31 mouse cellular contexts compared by ENCODE assay signal in the genomic region with DNA sequence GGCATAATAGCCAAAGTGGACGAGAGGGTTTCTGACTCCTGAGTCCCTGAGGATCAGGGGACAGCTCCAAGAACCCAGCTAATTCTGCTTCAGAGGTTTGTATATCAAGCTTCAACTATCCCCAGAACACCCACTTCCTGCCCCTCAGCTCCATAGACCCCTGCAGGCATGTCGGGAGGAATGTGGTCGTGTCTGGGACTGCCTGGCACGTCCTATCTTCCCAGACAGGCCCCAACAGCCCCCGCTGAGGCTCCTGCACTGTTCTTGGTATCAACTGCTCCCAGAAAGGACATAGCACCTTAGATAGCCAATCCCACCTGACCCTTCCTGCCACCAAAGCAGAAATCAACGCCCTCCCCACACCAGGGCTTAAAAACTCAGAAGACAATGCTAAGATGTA. TPM values are rescaled to one million over a fixed set of nuclear protein-coding genes. Genes with fewer than 3 reads are reported as not detected.
DNase-seq lines count a peak whose midpoint lies in the region; ATAC-seq and TF ChIP-seq lines count a peak whose summit lies in the region.
"Had no signal": no experiment of that assay in that cellular context is flagged by ENCODE, and none has a peak within 500 bp of the region (broad histone marks: within the 10 kb centered on the region; RNA-seq: fewer than 3 reads in every experiment).

No protein-coding gene starts in this region.

- no peak overlapping the region for H3K9ac ChIP-seq in liver, postnatal 0 days (replicated peaks)
- H3K9ac ChIP-seq in embryonic facial prominence, embryonic 13.5 days: no peak overlapping the region
- no peak overlapping the region for H3K9ac ChIP-seq in limb, embryonic 14.5 days (ENCODE audit: low read depth, low read length, severe bottlenecking)
- no peak overlapping the region for H3K9ac ChIP-seq in forebrain, embryonic 14.5 days (ENCODE audit: low read length)
- H3K9ac ChIP-seq: forebrain, embryonic 13.5 days; heart, embryonic 13.5 days; liver, embryonic 13.5 days; lung, embryonic 15.5 days; midbrain, embryonic 15.5 days; neural tube, embryonic 13.5 days had no signal

- no peak for TF ChIP-seq EP300 in liver, postnatal 0 days (IDR thresholded peaks at IDR 0.05; ENCODE audit: low read depth)

- TF ChIP-seq CTCF in liver, postnatal 0 days (IDR thresholded peaks at IDR 0.05; ENCODE audit: low read depth): no peak

- H3K4me3 ChIP-seq in liver, postnatal 0 days (ENCODE audit: low read depth, low read length): no peak overlapping the region
- H3K4me3 ChIP-seq in embryonic facial prominence, embryonic 13.5 days: no peak overlapping the region
- H3K4me3 ChIP-seq in limb, embryonic 14.5 days (replicated peaks; ENCODE audit: low read length): no peak overlapping the region
- H3K4me3 ChIP-seq in forebrain, embryonic 14.5 days (ENCODE audit: low read depth, low read length): no peak overlapping the region
- H3K4me3 ChIP-seq: forebrain, embryonic 13.5 days; heart, embryonic 13.5 days; liver, embryonic 13.5 days; lung, embryonic 15.5 days; megakaryocyte, embryonic 14.5 days; midbrain, embryonic 15.5 days; neural tube, embryonic 13.5 days had no signal

- H3K27me3 ChIP-seq in liver, postnatal 0 days (ENCODE audit: insufficient read depth, low read length): no peaks in the 10 kb centered on the region
- H3K27me3 ChIP-seq in embryonic facial prominence, embryonic 13.5 days: no peaks in the 10 kb centered on the region
- H3K27me3 ChIP-seq in limb, embryonic 14.5 days (ENCODE audit: control insufficient read depth, insufficient read depth, low read length): no peaks in the 10 kb centered on the region
- no peaks in the 10 kb centered on the region for H3K27me3 ChIP-seq in forebrain, embryonic 14.5 days (replicated peaks; ENCODE audit: control insufficient read depth, insufficient read depth, low read length)
- H3K27me3 ChIP-seq: forebrain, embryonic 13.5 days; liver, embryonic 13.5 days; lung, embryonic 15.5 days; midbrain, embryonic 15.5 days; neural tube, embryonic 13.5 days had no signal

- DNase-seq in liver: peak; percentile 7
- no peak for DNase-seq in liver, postnatal 0 days
- DNase-seq in limb, embryonic 14.5 days (ENCODE audit: low spot score): peak; percentile 25
- DNase-seq in forebrain, embryonic 14.5 days (ENCODE audit: low spot score): no peak
- no peak for DNase-seq in adrenal gland, adult 8-10 months
- no peak for DNase-seq in heart, adult 11 months
- DNase-seq: adrenal gland, postnatal 36 days; cerebellum, adult 9-11 months; gastrocnemius, postnatal 10 days; heart, postnatal 14 days; kidney, postnatal 4 days; liver, embryonic 13.5 days; lung, postnatal 36 days; retina, postnatal 1 day; right cerebral cortex, postnatal 25 days; spleen, adult 18-20 months; thymus, postnatal 36 days had no signal

- H3K4me1 ChIP-seq in liver, postnatal 0 days (ENCODE audit: insufficient read depth): no peaks in the 10 kb centered on the region
- no peaks in the 10 kb centered on the region for H3K4me1 ChIP-seq in embryonic facial prominence, embryonic 13.5 days
- H3K4me1 ChIP-seq in limb, embryonic 14.5 days (ENCODE audit: control insufficient read depth, insufficient read depth, low read length): no peaks in the 10 kb centered on the region
- H3K4me1 ChIP-seq in forebrain, embryonic 14.5 days (ENCODE audit: control insufficient read depth, insufficient read depth, low read length): no peaks in the 10 kb centered on the region
- H3K4me1 ChIP-seq: forebrain, embryonic 13.5 days; heart, embryonic 13.5 days; liver, embryonic 13.5 days; lung, embryonic 15.5 days; megakaryocyte, embryonic 14.5 days; midbrain, embryonic 15.5 days; neural tube, embryonic 13.5 days had no signal

- TF ChIP-seq POLR2A in limb, embryonic 14.5 days (IDR thresholded peaks at IDR 0.05; ENCODE audit: borderline replicate concordance, extremely low read depth, insufficient read depth, insufficient read length): no peak

- H3K9me3 ChIP-seq in liver, postnatal 0 days (ENCODE audit: low read length): no peaks in the 10 kb centered on the region
- no peaks in the 10 kb centered on the region for H3K9me3 ChIP-seq in embryonic facial prominence, embryonic 13.5 days
- no peaks in the 10 kb centered on the region for H3K9me3 ChIP-seq in limb, embryonic 14.5 days (ENCODE audit: control insufficient read depth, low read length)
- no peaks in the 10 kb centered on the region for H3K9me3 ChIP-seq in forebrain, embryonic 14.5 days (replicated peaks; ENCODE audit: control insufficient read depth, low read length)
- H3K9me3 ChIP-seq: forebrain, embryonic 13.5 days; heart, embryonic 13.5 days; liver, embryonic 13.5 days; lung, embryonic 15.5 days; megakaryocyte, embryonic 14.5 days; midbrain, embryonic 15.5 days; neural tube, embryonic 13.5 days had no signal

- H3K27ac ChIP-seq in liver, postnatal 0 days (ENCODE audit: low read depth): no peak overlapping the region
- peak overlapping the region; percentile 75 for H3K27ac ChIP-seq in embryonic facial prominence, embryonic 13.5 days
- no peak overlapping the region for H3K27ac ChIP-seq in limb, embryonic 14.5 days (replicated peaks; ENCODE audit: low read depth, low read length)
- no peak overlapping the region for H3K27ac ChIP-seq in forebrain, embryonic 14.5 days (ENCODE audit: low read depth, low read length)
- H3K27ac ChIP-seq: forebrain, embryonic 13.5 days; heart, embryonic 13.5 days; liver, embryonic 13.5 days; lung, embryonic 15.5 days; midbrain, embryonic 15.5 days; neural tube, embryonic 13.5 days had no signal

- no peaks in the 10 kb centered on the region for H3K36me3 ChIP-seq in liver, postnatal 0 days (replicated peaks; ENCODE audit: insufficient read depth, low read length)
- no peaks in the 10 kb centered on the region for H3K36me3 ChIP-seq in embryonic facial prominence, embryonic 13.5 days
- no peaks in the 10 kb centered on the region for H3K36me3 ChIP-seq in limb, embryonic 14.5 days (ENCODE audit: control insufficient read depth, insufficient read depth, low read length)
- H3K36me3 ChIP-seq in forebrain, embryonic 14.5 days (ENCODE audit: control insufficient read depth, insufficient read depth, low read length): no peaks in the 10 kb centered on the region
- H3K36me3 ChIP-seq: heart, embryonic 13.5 days; liver, embryonic 13.5 days; lung, embryonic 15.5 days; midbrain, embryonic 15.5 days; neural tube, embryonic 13.5 days had no signal

- 36% methylated on average over 6 of the region's 6 CpGs for WGBS in liver, postnatal 0 days (ENCODE audit: insufficient replicate concordance)
- WGBS in embryonic facial prominence, embryonic 13.5 days: 43% methylated on average over 6 of the region's 6 CpGs
- 53% methylated on average over 6 of the region's 6 CpGs for WGBS in limb, embryonic 14.5 days
- WGBS in forebrain, embryonic 14.5 days: 72% methylated on average over 6 of the region's 6 CpGs

- H3K4me2 ChIP-seq in liver, postnatal 0 days (ENCODE audit: low read depth, low read length): no peak overlapping the region
- peak overlapping the region; percentile 11; the same call in 1 of the 2 replicates for H3K4me2 ChIP-seq in embryonic facial prominence, embryonic 13.5 days
- H3K4me2 ChIP-seq in limb, embryonic 14.5 days (replicated peaks; ENCODE audit: low read depth, low read length, severe bottlenecking): no peak overlapping the region
- no peak overlapping the region for H3K4me2 ChIP-seq in forebrain, embryonic 14.5 days (ENCODE audit: low read length)
- H3K4me2 ChIP-seq: forebrain, embryonic 13.5 days; heart, embryonic 13.5 days; liver, embryonic 13.5 days; lung, embryonic 15.5 days; midbrain, embryonic 15.5 days; neural tube, embryonic 13.5 days had no signal

- no peak for ATAC-seq in liver, postnatal 0 days
- no peak for ATAC-seq in embryonic facial prominence, embryonic 13.5 days (ENCODE audit: insufficient number of reproducible peaks, insufficient read depth, low FRiP score, low TSS enrichment, low read depth)
- no peak for ATAC-seq in limb, embryonic 14.5 days (ENCODE audit: low FRiP score, low read depth)
- ATAC-seq in forebrain, embryonic 14.5 days: no peak
- ATAC-seq: forebrain, embryonic 13.5 days; intestine, postnatal 0 days; midbrain, embryonic 15.5 days had no signal

RNA-seq across cellular contexts. Expression of a gene that starts 1.2 kb away (rescaled TPM):
- 0.32 and 1.2 TPM in 2 replicates for polyA plus RNA-seq in liver, postnatal 0 days (2015; fragmentation: Nextera tagmentation; extraction: Ambion mirVana)
- polyA plus RNA-seq in embryonic facial prominence, embryonic 13.5 days (2015; fragmentation: Nextera tagmentation; extraction: Ambion mirVana): 574 and 670 TPM in 2 replicates
- polyA plus RNA-seq in limb, embryonic 14.5 days (2012; rRNA removed): 238 and 293 TPM in 2 replicates
- 480 and 495 TPM in 2 replicates for polyA plus RNA-seq in limb, embryonic 14.5 days (2014; fragmentation: Nextera tagmentation; extraction: Ambion mirVana)
- 0.20 TPM in 1 of 2 replicates, not detected in the other for polyA plus RNA-seq in forebrain, embryonic 14.5 days (2014; fragmentation: Nextera tagmentation; extraction: Ambion mirVana)
- total RNA-seq in adrenal gland, adult 8-10 months (2022): under 1 TPM in 2 of 4 experiments, not detected in 2; 0.22 to 0.27 TPM
- total RNA-seq: common myeloid progenitor, adult 5-6 weeks; gastrocnemius, postnatal 10 days; granulocyte monocyte progenitor cell, adult 5-6 weeks; left cerebral cortex, adult 18-20 months; left cerebral cortex, postnatal 25 days had no signal

RNA-seq across cellular contexts. Expression of a gene that starts 15.5 kb away (rescaled TPM):
- polyA plus RNA-seq in liver, postnatal 0 days (2015; fragmentation: Nextera tagmentation; extraction: Ambion mirVana): not detected in 2 replicates
- polyA plus RNA-seq in embryonic facial prominence, embryonic 13.5 days (2015; fragmentation: Nextera tagmentation; extraction: Ambion mirVana): not detected in 2 replicates
- polyA plus RNA-seq in limb, embryonic 14.5 days (2012; rRNA removed): 0.24 and 0.39 TPM in 2 replicates
- not detected in 2 replicates for polyA plus RNA-seq in limb, embryonic 14.5 days (2014; fragmentation: Nextera tagmentation; extraction: Ambion mirVana)
- polyA plus RNA-seq in forebrain, embryonic 14.5 days (2014; fragmentation: Nextera tagmentation; extraction: Ambion mirVana): not detected in 2 replicates
- total RNA-seq in adrenal gland, adult 8-10 months (2022): under 1 TPM in 1 of 4 experiments, not detected in 3; 0.11 TPM
- total RNA-seq: adrenal gland, postnatal 36 days; common myeloid progenitor, adult 5-6 weeks; gastrocnemius, postnatal 10 days; granulocyte monocyte progenitor cell, adult 5-6 weeks; heart, postnatal 14 days had no signal
- polyA plus RNA-seq: forebrain, embryonic 13.5 days; heart, embryonic 13.5 days; hindbrain, embryonic 11.5 days; intestine, postnatal 0 days; kidney, embryonic 16.5 days; liver, embryonic 13.5 days; lung, embryonic 15.5 days; midbrain, embryonic 15.5 days; neural tube, embryonic 13.5 days had no signal

RNA-seq across cellular contexts. Expression of a gene that starts 40.2 kb away (rescaled TPM):
- polyA plus RNA-seq in liver, postnatal 0 days (2015; fragmentation: Nextera tagmentation; extraction: Ambion mirVana): not detected in 2 replicates
- 0.33 and 0.45 TPM in 2 replicates for polyA plus RNA-seq in embryonic facial prominence, embryonic 13.5 days (2015; fragmentation: Nextera tagmentation; extraction: Ambion mirVana)
- 0.24 and 0.26 TPM in 2 replicates for polyA plus RNA-seq in limb, embryonic 14.5 days (2012; rRNA removed)
- polyA plus RNA-seq in limb, embryonic 14.5 days (2014; fragmentation: Nextera tagmentation; extraction: Ambion mirVana): 0.29 and 0.61 TPM in 2 replicates
- not detected in 2 replicates for polyA plus RNA-seq in forebrain, embryonic 14.5 days (2014; fragmentation: Nextera tagmentation; extraction: Ambion mirVana)
- not detected for total RNA-seq in adrenal gland, adult 8-10 months (2022)
- total RNA-seq: adrenal gland, postnatal 36 days; common myeloid progenitor, adult 5-6 weeks; gastrocnemius, postnatal 10 days; granulocyte monocyte progenitor cell, adult 5-6 weeks; heart, postnatal 14 days; left cerebral cortex, adult 18-20 months; left cerebral cortex, postnatal 25 days had no signal
- polyA plus RNA-seq: forebrain, embryonic 13.5 days; heart, embryonic 13.5 days; hindbrain, embryonic 11.5 days; intestine, postnatal 0 days; kidney, embryonic 16.5 days; liver, embryonic 13.5 days; lung, embryonic 15.5 days; midbrain, embryonic 15.5 days; neural tube, embryonic 13.5 days had no signal

RNA-seq across cellular contexts. Expression of a gene that starts 52.3 kb away (rescaled TPM):
- 0.08 and 0.09 TPM in 2 replicates for polyA plus RNA-seq in liver, postnatal 0 days (2015; fragmentation: Nextera tagmentation; extraction: Ambion mirVana)
- polyA plus RNA-seq in embryonic facial prominence, embryonic 13.5 days (2015; fragmentation: Nextera tagmentation; extraction: Ambion mirVana): 161 and 186 TPM in 2 replicates
- polyA plus RNA-seq in limb, embryonic 14.5 days (2012; rRNA removed): 22.1 and 28.1 TPM in 2 replicates
- polyA plus RNA-seq in limb, embryonic 14.5 days (2014; fragmentation: Nextera tagmentation; extraction: Ambion mirVana): 75.5 and 78.5 TPM in 2 replicates
- 0.14 and 0.23 TPM in 2 replicates for polyA plus RNA-seq in forebrain, embryonic 14.5 days (2014; fragmentation: Nextera tagmentation; extraction: Ambion mirVana)
- total RNA-seq in adrenal gland, adult 8-10 months (2022): not detected
- total RNA-seq: adrenal gland, postnatal 36 days; common myeloid progenitor, adult 5-6 weeks; granulocyte monocyte progenitor cell, adult 5-6 weeks had no signal

Comparison
In these comparisons a context has a peak if more than half of its experiments do, and no peak if none do; other contexts are left out.
1. DNase-seq: peak in liver (single experiment) and limb, embryonic 14.5 days (single experiment); none in liver, postnatal 0 days (single experiment), forebrain, embryonic 14.5 days (single experiment), adrenal gland, adult 8-10 months (single experiment) and heart, adult 11 months (single experiment).
2. RNA of a gene that starts 1.2 kb away (polyA plus RNA-seq): 574 to 670 TPM in embryonic facial prominence, embryonic 13.5 days and 238 to 495 TPM in limb, embryonic 14.5 days; 0.32 to 1.2 TPM in liver, postnatal 0 days and 0.20 TPM in forebrain, embryonic 14.5 days; every median in the first group is over 100 times any median in the second.